Mouse (Mus musculus): ENCODE results near the gene Mllt10. TPM values are rescaled to one million over a fixed set of nuclear protein-coding genes. Genes with fewer than 3 reads are reported as not detected.

Mllt10 gene
- total and polyA plus RNA-seq, 3 experiments, result 33.3 to 64.1 TPM; not detected in 1

- no peak for DNase-seq (ENCODE audit: low read depth, low spot score)
- H3K9me3 ChIP-seq (replicated peaks; ENCODE audit: insufficient read depth, low read length), result no peaks in the 10 kb centered on the region
- no peak overlapping the region for H3K27ac ChIP-seq (ENCODE audit: control insufficient read depth, low read depth, low read length)
- TF ChIP-seq MAX (IDR thresholded peaks at IDR 0.05; ENCODE audit: low read length) (no peak), UBTF (IDR thresholded peaks at IDR 0.05; ENCODE audit: borderline replicate concordance, insufficient read depth, low read depth, low read length) (no peak), MYB (IDR thresholded peaks at IDR 0.05; ENCODE audit: low read depth, low read length) (no peak), TBP (IDR thresholded peaks at IDR 0.05; ENCODE audit: low read depth, low read length) (no peak), RCOR1 (IDR thresholded peaks at IDR 0.05; ENCODE audit: low read depth, low read length) (no peak), POLR2AphosphoS2 (IDR thresholded peaks at IDR 0.05; ENCODE audit: low read length) (no peak), KAT2A (conservative IDR thresholded peaks at IDR 0.05; ENCODE audit: low read depth, low read length) (no peak), POLR2A (IDR thresholded peaks at IDR 0.05; ENCODE audit: control insufficient read depth in 1 of 2, insufficient read depth in 1 of 2, low read depth in 1 of 2, low read length in 2 of 2, poor library complexity in 1 of 2) (no peak), GABPA (IDR thresholded peaks at IDR 0.05; ENCODE audit: low read depth, low read length) (no peak), RAD21 (IDR thresholded peaks at IDR 0.05; ENCODE audit: low read depth, low read length) (no peak), USF2 (IDR thresholded peaks at IDR 0.05; ENCODE audit: borderline replicate concordance in 1 of 2, insufficient read depth in 1 of 2, low read depth in 1 of 2, low read length in 2 of 2) (no peak), ELF1 (IDR thresholded peaks at IDR 0.05; ENCODE audit: low read depth, low read length) (no peak)
- no peak overlapping the region for H3K4me3 ChIP-seq (ENCODE audit: control insufficient read depth in 1 of 2, insufficient read depth in 1 of 2, low read depth in 2 of 2, low read length in 2 of 2)
- no peaks in the 10 kb centered on the region for H3K27me3 ChIP-seq (ENCODE audit: control insufficient read depth in 1 of 2, insufficient read depth in 2 of 2, low read length in 2 of 2)
- H3K36me3 ChIP-seq (ENCODE audit: control insufficient read depth in 1 of 2, insufficient read depth in 2 of 2, low read length in 2 of 2), result peaks cover 0 to 52% of the 10 kb centered on the region in 2 experiments; a peak in 2 of 4 replicates
- no peaks in the 10 kb centered on the region for H3K79me2 ChIP-seq (ENCODE audit: control insufficient read depth, insufficient read depth, low read length, poor library complexity)
- H3K9ac ChIP-seq (ENCODE audit: control insufficient read depth, low read depth, low read length, poor library complexity, severe bottlenecking), result no peak overlapping the region
- H3K4me1 ChIP-seq (ENCODE audit: control insufficient read depth in 1 of 2, insufficient read depth in 2 of 2, low read length in 2 of 2), result no peaks in the 10 kb centered on the region
Measured at GRCm38 (mm10) chr2:18206811-18207210, 151.8 kb downstream of the Mllt10 start.

GRCm38 (mm10) chr2:18208578-18208977 is 153.5 kb downstream of the Mllt10 start:
- peaks cover 0 to 40% of the 10 kb centered on the region in 2 experiments; a peak in 2 of 4 replicates for H3K36me3 ChIP-seq (ENCODE audit: control insufficient read depth in 1 of 2, insufficient read depth in 2 of 2, low read length in 2 of 2)
- H3K4me3 ChIP-seq (ENCODE audit: control insufficient read depth in 1 of 2, insufficient read depth in 1 of 2, low read depth in 2 of 2, low read length in 2 of 2), result no peak overlapping the region
- H3K27me3 ChIP-seq (ENCODE audit: control insufficient read depth in 1 of 2, insufficient read depth in 2 of 2, low read length in 2 of 2), result no peaks in the 10 kb centered on the region
- H3K4me1 ChIP-seq (ENCODE audit: control insufficient read depth in 1 of 2, insufficient read depth in 2 of 2, low read length in 2 of 2), result no peaks in the 10 kb centered on the region
- H3K9ac ChIP-seq (ENCODE audit: control insufficient read depth, low read depth, low read length, poor library complexity, severe bottlenecking), result no peak overlapping the region
- DNase-seq (ENCODE audit: low read depth, low spot score), result no peak
- H3K9me3 ChIP-seq (replicated peaks; ENCODE audit: insufficient read depth, low read length), result no peaks in the 10 kb centered on the region
- H3K79me2 ChIP-seq (ENCODE audit: control insufficient read depth, insufficient read depth, low read length, poor library complexity), result no peaks in the 10 kb centered on the region
- TF ChIP-seq ELF1 (IDR thresholded peaks at IDR 0.05; ENCODE audit: low read depth, low read length) (no peak), ETS1 (IDR thresholded peaks at IDR 0.05; ENCODE audit: low read depth, low read length) (no peak), POLR2AphosphoS5 (IDR thresholded peaks at IDR 0.05; ENCODE audit: borderline replicate concordance, low read depth, low read length) (no peak)
- H3K27ac ChIP-seq (ENCODE audit: control insufficient read depth, low read depth, low read length), result no peak overlapping the region

- Histone ChIP-seq H3K4me3 (ENCODE audit: control insufficient read depth in 1 of 2, insufficient read depth in 1 of 2, low read depth in 2 of 2, low read length in 2 of 2) (no peak overlapping the region), H3K4me1 (ENCODE audit: control insufficient read depth in 1 of 2, insufficient read depth in 2 of 2, low read length in 2 of 2) (no peaks in the 10 kb centered on the region), H3K79me2 (ENCODE audit: control insufficient read depth, insufficient read depth, low read length, poor library complexity) (no peaks in the 10 kb centered on the region), H3K9ac (ENCODE audit: control insufficient read depth, low read depth, low read length, poor library complexity, severe bottlenecking) (no peak overlapping the region), H3K27ac (ENCODE audit: control insufficient read depth, low read depth, low read length) (no peak overlapping the region), H3K36me3 (ENCODE audit: control insufficient read depth in 1 of 2, insufficient read depth in 2 of 2, low read length in 2 of 2) (peaks cover 0 to 36% of the 10 kb centered on the region in 2 experiments; a peak in 2 of 4 replicates), H3K27me3 (ENCODE audit: control insufficient read depth in 1 of 2, insufficient read depth in 2 of 2, low read length in 2 of 2) (no peaks in the 10 kb centered on the region), H3K9me3 (replicated peaks; ENCODE audit: insufficient read depth, low read length) (no peaks in the 10 kb centered on the region)
- no peak for DNase-seq (ENCODE audit: low read depth, low spot score)
- TF ChIP-seq MXI1 (IDR thresholded peaks at IDR 0.05; ENCODE audit: low read depth, low read length) (no peak), ZKSCAN1 (IDR thresholded peaks at IDR 0.05; ENCODE audit: low read depth, low read length) (no peak), RCOR1 (IDR thresholded peaks at IDR 0.05; ENCODE audit: low read depth, low read length) (no peak), CTCF (IDR thresholded peaks at IDR 0.05 in 2 of 3, conservative IDR thresholded peaks at IDR 0.05 in 1 of 3; ENCODE audit: control insufficient read depth in 1 of 3, insufficient read depth in 1 of 3, low read depth in 2 of 3, low read length in 3 of 3, poor library complexity in 1 of 3, severe bottlenecking in 1 of 3) (no peak), GABPA (IDR thresholded peaks at IDR 0.05; ENCODE audit: low read depth, low read length) (no peak), TAL1 (IDR thresholded peaks at IDR 0.05; ENCODE audit: low read length) (no peak), ZC3H11A (IDR thresholded peaks at IDR 0.05; ENCODE audit: low read depth, low read length) (no peak), USF1 (IDR thresholded peaks at IDR 0.05; ENCODE audit: low read depth, low read length) (no peak), CHD1 (IDR thresholded peaks at IDR 0.05; ENCODE audit: low read depth, low read length) (no peak), HCFC1 (IDR thresholded peaks at IDR 0.05; ENCODE audit: low read depth, low read length) (no peak), USF2 (IDR thresholded peaks at IDR 0.05; ENCODE audit: borderline replicate concordance in 1 of 2, insufficient read depth in 1 of 2, low read depth in 1 of 2, low read length in 2 of 2) (no peak), SMC3 (IDR thresholded peaks at IDR 0.05; ENCODE audit: low read depth, low read length) (no peak), ZMIZ1 (IDR thresholded peaks at IDR 0.05; ENCODE audit: low read depth, low read length) (no peak), RAD21 (IDR thresholded peaks at IDR 0.05; ENCODE audit: low read depth, low read length) (no peak), NELFE (IDR thresholded peaks at IDR 0.05; ENCODE audit: low read depth, low read length) (no peak), POLR2AphosphoS2 (IDR thresholded peaks at IDR 0.05; ENCODE audit: low read length) (no peak)
Measured at GRCm38 (mm10) chr2:18209211-18209823, 154.3 kb downstream of the Mllt10 start.

Measured in MEL (cell line).